Mouse (Mus musculus): ENCODE data around the gene Ddc. TPM values are rescaled to one million over a fixed set of nuclear protein-coding genes. Genes with fewer than 3 reads are reported as not detected.
A peak's percentile ranks its signal among the peaks of the same experiment; 100 is the strongest.

Gene Ddc
- polyA plus RNA-seq, 1 experiment: 3.6 TPM

DNA sequence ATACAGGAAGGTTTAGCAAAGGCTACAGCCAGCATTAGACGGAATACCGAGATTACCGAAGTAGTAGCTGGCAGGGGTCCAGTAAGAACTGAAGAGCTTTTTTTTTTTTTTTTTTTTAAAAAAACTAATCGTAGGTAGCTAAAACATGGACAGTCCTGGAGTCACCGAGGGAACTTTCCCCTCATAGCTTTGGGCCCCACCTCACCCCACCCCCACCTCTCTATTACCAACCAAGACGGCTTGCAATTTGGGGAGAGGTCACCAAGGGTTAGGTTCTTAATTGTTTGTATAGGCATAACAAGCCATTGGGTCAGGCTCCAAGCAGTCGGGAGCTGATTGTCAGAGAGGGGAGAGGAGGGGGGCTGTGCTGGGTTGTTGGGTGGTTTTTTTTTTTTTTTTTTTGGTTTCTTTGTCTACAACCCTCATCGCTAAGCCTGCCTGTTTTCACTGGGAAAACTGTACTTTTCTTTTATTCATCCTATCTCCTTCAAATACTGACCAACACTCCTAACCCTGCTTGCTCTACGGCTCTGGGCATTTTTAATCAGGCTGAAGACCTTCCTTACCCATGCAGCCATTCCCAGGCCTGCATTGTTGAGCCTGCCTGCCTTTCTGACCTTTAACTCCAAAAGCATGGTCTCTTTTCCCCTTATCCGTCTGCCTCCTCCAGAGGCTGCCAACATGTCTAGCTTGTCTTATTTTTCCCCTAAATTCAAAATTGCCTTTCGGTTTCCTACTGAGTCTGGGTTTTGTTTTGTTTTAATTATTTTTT lies 88.4 kb downstream of the Ddc start:
- 18% methylated on average over 11 of the region's 11 CpGs for WGBS
- H3K4me1 ChIP-seq (ENCODE audit: control insufficient read depth, insufficient read depth, low read length): peaks cover 2% of the 10 kb centered on the region; the same call in 1 of the 2 replicates
- peak overlapping the region; percentile 84 for H3K4me3 ChIP-seq (replicated peaks; ENCODE audit: extremely low read depth, low read depth, low read length)
- DNase-seq: no peak
- TF ChIP-seq CTCF (IDR thresholded peaks at IDR 0.05; ENCODE audit: insufficient read depth, low read length) (no peak), POLR2A (IDR thresholded peaks at IDR 0.05; ENCODE audit: borderline replicate concordance, extremely low read depth, low read depth, low read length) (no peak)

DNA sequence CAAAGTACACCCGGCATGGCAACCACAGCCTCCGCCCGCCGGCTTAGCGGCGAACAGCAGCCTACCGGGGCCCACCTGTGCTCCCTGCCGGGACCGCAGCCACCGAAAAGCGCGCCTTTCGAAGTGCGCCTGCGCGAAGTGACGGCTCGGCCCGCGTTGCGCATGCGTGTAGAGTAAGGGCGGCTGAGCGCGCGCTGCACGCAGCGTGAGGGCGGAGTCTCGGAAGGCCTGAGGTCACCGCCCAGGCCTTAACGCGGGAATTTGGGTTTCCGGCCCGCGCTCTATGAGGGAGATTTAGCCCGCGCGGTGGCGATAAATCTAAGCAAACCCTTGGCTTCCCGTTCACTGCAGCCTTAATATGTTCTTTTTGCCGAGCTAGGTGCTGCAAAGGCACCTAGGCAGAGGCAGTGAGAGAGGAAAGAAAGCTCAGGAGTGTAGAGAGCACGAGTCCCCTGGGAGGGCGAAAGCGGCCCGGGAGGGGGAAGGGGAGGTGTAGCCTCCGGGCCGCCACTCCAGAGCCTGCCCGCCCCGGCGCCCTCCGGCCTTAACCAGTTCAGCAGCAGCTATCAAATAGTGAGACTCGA lies 89.0 kb downstream of the Ddc start, which contains the start of gene Fignl1:
Gene Fignl1, minus strand, starts transcription at position 143 of the 584 bp plus-strand sequence.
- Histone ChIP-seq H3K4me3 (replicated peaks; ENCODE audit: extremely low read depth, low read depth, low read length) (peak within 1 kb of the TSS; percentile 84), H3K4me1 (ENCODE audit: control insufficient read depth, insufficient read depth, low read length) (peaks cover 2% of the 10 kb centered on the region; the same call in 1 of the 2 replicates)
- under 1% methylated on average over 53 of the region's 53 CpGs for WGBS
- TF ChIP-seq CTCF (IDR thresholded peaks at IDR 0.05; ENCODE audit: insufficient read depth, low read length) (0 out of 2 replicates have a peak, but pooled peaks have one; percentile 6), POLR2A (IDR thresholded peaks at IDR 0.05; ENCODE audit: borderline replicate concordance, extremely low read depth, low read depth, low read length) (peak; percentile 46; the same call in 1 of the 2 replicates)
- DNase-seq: peak; percentile 94

GRCm38 (mm10) chr11:11808035-11808819 lies 89.7 kb downstream of the Ddc start:
- no peak for DNase-seq
- Histone ChIP-seq H3K4me3 (replicated peaks; ENCODE audit: extremely low read depth, low read depth, low read length) (peak overlapping the region; percentile 77), H3K4me1 (ENCODE audit: control insufficient read depth, insufficient read depth, low read length) (peaks cover 2% of the 10 kb centered on the region; the same call in 1 of the 2 replicates)
- WGBS: 5% methylated on average over 25 of the region's 25 CpGs
- no peak for TF ChIP-seq POLR2A (IDR thresholded peaks at IDR 0.05; ENCODE audit: borderline replicate concordance, extremely low read depth, low read depth, low read length)
- TF ChIP-seq CTCF (IDR thresholded peaks at IDR 0.05; ENCODE audit: insufficient read depth, low read length): no peak

GRCm38 (mm10) chr11:11805951-11806350 lies 92.0 kb downstream of the Ddc start:
- Histone ChIP-seq H3K4me1 (ENCODE audit: control insufficient read depth, insufficient read depth, low read length) (peaks cover 2% of the 10 kb centered on the region; the same call in 1 of the 2 replicates), H3K4me3 (replicated peaks; ENCODE audit: extremely low read depth, low read depth, low read length) (no peak overlapping the region)
- TF ChIP-seq POLR2A (IDR thresholded peaks at IDR 0.05; ENCODE audit: borderline replicate concordance, extremely low read depth, low read depth, low read length): no peak
- TF ChIP-seq CTCF (IDR thresholded peaks at IDR 0.05; ENCODE audit: insufficient read depth, low read length): no peak
- 73% methylated on average over 4 of the region's 4 CpGs for WGBS
- no peak for DNase-seq

DNA sequence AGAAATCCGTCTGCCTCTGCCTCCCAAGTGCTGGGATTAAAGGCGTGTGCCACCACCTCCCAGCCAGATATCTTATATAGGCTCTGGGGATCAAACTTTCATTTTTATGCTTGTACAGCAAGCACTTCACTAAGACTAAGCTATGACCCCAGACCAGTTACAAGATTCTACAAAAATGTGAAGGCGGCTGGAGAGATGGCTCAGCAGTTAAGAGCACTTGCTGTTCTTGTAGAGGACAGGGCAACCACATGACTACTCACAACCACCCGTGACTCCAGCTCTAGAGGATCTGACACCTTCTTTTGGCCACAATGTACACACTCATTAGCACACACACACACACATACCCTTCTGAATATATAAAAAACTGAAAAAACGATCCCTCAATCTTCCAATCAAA lies 93.5 kb downstream of the Ddc start:
- WGBS: 75% methylated on average over 5 of the region's 5 CpGs
- Histone ChIP-seq H3K4me3 (replicated peaks; ENCODE audit: extremely low read depth, low read depth, low read length) (no peak overlapping the region), H3K4me1 (ENCODE audit: control insufficient read depth, insufficient read depth, low read length) (peaks cover under 1% of the 10 kb centered on the region; the same call in 1 of the 2 replicates)
- DNase-seq: no peak
- TF ChIP-seq POLR2A (IDR thresholded peaks at IDR 0.05; ENCODE audit: borderline replicate concordance, extremely low read depth, low read depth, low read length) (no peak), CTCF (IDR thresholded peaks at IDR 0.05; ENCODE audit: insufficient read depth, low read length) (no peak)

- Histone ChIP-seq H3K4me1 (ENCODE audit: control insufficient read depth, insufficient read depth, low read length) (no peaks in the 10 kb centered on the region), H3K4me3 (replicated peaks; ENCODE audit: extremely low read depth, low read depth, low read length) (no peak overlapping the region)
- 91% methylated on average over 9 of the region's 9 CpGs for WGBS
- DNase-seq: no peak
- TF ChIP-seq POLR2A (IDR thresholded peaks at IDR 0.05; ENCODE audit: borderline replicate concordance, extremely low read depth, low read depth, low read length): no peak
- no peak for TF ChIP-seq CTCF (IDR thresholded peaks at IDR 0.05; ENCODE audit: insufficient read depth, low read length)
These were observed 96.9 kb downstream of the Ddc start for GRCm38 (mm10) chr11:11801067-11801466.

DNA sequence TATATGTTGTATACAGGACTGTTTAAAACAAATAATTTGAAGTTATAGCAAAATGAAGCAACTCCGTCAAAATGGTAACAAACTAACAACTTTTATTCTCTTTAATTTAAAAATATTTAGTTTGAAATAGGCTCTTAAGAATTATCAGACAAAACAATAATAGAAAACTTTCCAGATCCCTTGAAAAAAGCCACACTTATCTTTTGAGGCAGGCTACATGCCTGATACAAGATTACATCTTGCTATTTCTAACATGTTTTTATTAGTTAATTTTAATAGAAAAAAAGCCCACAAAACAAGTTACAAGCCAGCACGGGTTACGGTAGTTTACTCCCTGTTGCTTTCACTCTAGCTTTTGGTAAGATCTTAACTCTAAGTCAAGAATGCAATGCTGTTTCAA lies 97.6 kb downstream of the Ddc start:
- H3K4me1 ChIP-seq (ENCODE audit: control insufficient read depth, insufficient read depth, low read length): no peaks in the 10 kb centered on the region
- DNase-seq: no peak
- TF ChIP-seq POLR2A (IDR thresholded peaks at IDR 0.05; ENCODE audit: borderline replicate concordance, extremely low read depth, low read depth, low read length) (no peak), CTCF (IDR thresholded peaks at IDR 0.05; ENCODE audit: insufficient read depth, low read length) (no peak)
- 92% methylated on average over 3 of the region's 3 CpGs for WGBS
- H3K4me3 ChIP-seq (replicated peaks; ENCODE audit: extremely low read depth, low read depth, low read length): no peak overlapping the region

- TF ChIP-seq POLR2A (IDR thresholded peaks at IDR 0.05; ENCODE audit: borderline replicate concordance, extremely low read depth, low read depth, low read length): no peak
- TF ChIP-seq CTCF (IDR thresholded peaks at IDR 0.05; ENCODE audit: insufficient read depth, low read length): no peak
- WGBS: 100% methylated on average over 1 of the region's 1 CpGs
- Histone ChIP-seq H3K4me1 (ENCODE audit: control insufficient read depth, insufficient read depth, low read length) (no peaks in the 10 kb centered on the region), H3K4me3 (replicated peaks; ENCODE audit: extremely low read depth, low read depth, low read length) (no peak overlapping the region)
- DNase-seq: no peak
These were observed 99.3 kb downstream of the Ddc start for GRCm38 (mm10) chr11:11798690-11799089.

- WGBS: 68% methylated on average over 1 of the region's 1 CpGs
- H3K4me1 ChIP-seq (ENCODE audit: control insufficient read depth, insufficient read depth, low read length): no peaks in the 10 kb centered on the region
- no peak overlapping the region for H3K4me3 ChIP-seq (replicated peaks; ENCODE audit: extremely low read depth, low read depth, low read length)
- TF ChIP-seq POLR2A (IDR thresholded peaks at IDR 0.05; ENCODE audit: borderline replicate concordance, extremely low read depth, low read depth, low read length) (no peak), CTCF (IDR thresholded peaks at IDR 0.05; ENCODE audit: insufficient read depth, low read length) (no peak)
- DNase-seq: no peak
These were observed 103.3 kb downstream of the Ddc start for GRCm38 (mm10) chr11:11794626-11795025.

Data from lung, adult 2 months (tissue).